Mouse (Mus musculus): ENCODE data around the gene Ceacam15.

The Ceacam15 gene

GRCm38 (mm10) chr7:16631025-16631424, 44.5 kb downstream of the Ceacam15 start:
- no peak for DNase-seq (ENCODE audit: extremely low read depth, low read depth)

- DNase-seq (ENCODE audit: extremely low read depth, low read depth), result no peak
These were observed 45.8 kb downstream of the Ceacam15 start for GRCm38 (mm10) chr7:16629598-16630296.

- DNase-seq (ENCODE audit: extremely low read depth, low read depth), result no peak
These were observed 47.3 kb downstream of the Ceacam15 start for GRCm38 (mm10) chr7:16628096-16628771.

GRCm38 (mm10) chr7:16623687-16624086, 51.8 kb downstream of the Ceacam15 start:
- DNase-seq (ENCODE audit: extremely low read depth, low read depth), result no peak

GRCm38 (mm10) chr7:16623131-16623530, 52.4 kb downstream of the Ceacam15 start:
- no peak for DNase-seq (ENCODE audit: extremely low read depth, low read depth)

All from MEL-GATA-1-ER (cell line).